Mouse (Mus musculus) forebrain, embryonic 12.5 days (tissue): ENCODE data around the gene Rnf152. TPM values are rescaled to one million over a fixed set of nuclear protein-coding genes. Genes with fewer than 3 reads are reported as not detected.

ENCODE experiments used
- ATAC-seq: fragments of 200-750 bp; cut with Nextera tagmentation; 2 replicates; pipeline ENCODE4 v1.8.0; 2017; ENCODE audit warnings: moderate TSS enrichment; ENCODE audit not compliant: low FRiP score
- H3K27ac ChIP-seq: fragments of 300-500 bp; sonication (generic); 2 replicates; pipeline ENCODE4 v1.5.1; 2016; ENCODE audit warnings: mild to moderate bottlenecking
- H3K27me3 ChIP-seq: fragments of 300-500 bp; sonication (generic); 2 replicates; pipeline ENCODE4 v1.6.1; 2016; ENCODE audit warnings: mild to moderate bottlenecking
- H3K36me3 ChIP-seq: fragments of 300-500 bp; sonication (generic); replicated peaks from 2 replicates; pipeline ENCODE4 v1.6.1; 2016; ENCODE audit warnings: mild to moderate bottlenecking
- H3K4me1 ChIP-seq: fragments of 300-500 bp; sonication (generic); 2 replicates; pipeline ENCODE4 v1.6.1; 2016
- H3K4me2 ChIP-seq: fragments of 300-500 bp; sonication (generic); 2 replicates; pipeline ENCODE4 v1.6.1; 2016; ENCODE audit warnings: mild to moderate bottlenecking, moderate library complexity
- H3K4me3 ChIP-seq: fragments of 300-500 bp; sonication (generic); replicated peaks from 2 replicates; pipeline ENCODE4 v1.5.1; 2016; ENCODE audit warnings: mild to moderate bottlenecking
- H3K9ac ChIP-seq: fragments of 300-500 bp; sonication (generic); 2 replicates; pipeline ENCODE4 v1.6.1; 2016; ENCODE audit warnings: mild to moderate bottlenecking
- H3K9me3 ChIP-seq: fragments of 300-500 bp; sonication (generic); 2 replicates; pipeline ENCODE4 v1.6.1; 2016
- WGBS: fragments of 180-500 bp; shearing (Covaris S2); methylation state at CpG from one replicate; pipeline ENCODE4 v1.1.7; 2016; 5-methylcytosine and 5-hydroxymethylcytosine counted together
- polyA plus RNA-seq: library from polyadenylated mRNA; unstranded; fragments of >200 nt; fragmentation: Nextera tagmentation; extraction: Ambion mirVana; gene quantifications from 2 replicates; pipeline ENCODE4 v1.2.1, GENCODE M21; 2016

The Rnf152 gene
- polyA plus RNA-seq, 1 experiment from 2014 or later, result 3.1 TPM

DNA sequence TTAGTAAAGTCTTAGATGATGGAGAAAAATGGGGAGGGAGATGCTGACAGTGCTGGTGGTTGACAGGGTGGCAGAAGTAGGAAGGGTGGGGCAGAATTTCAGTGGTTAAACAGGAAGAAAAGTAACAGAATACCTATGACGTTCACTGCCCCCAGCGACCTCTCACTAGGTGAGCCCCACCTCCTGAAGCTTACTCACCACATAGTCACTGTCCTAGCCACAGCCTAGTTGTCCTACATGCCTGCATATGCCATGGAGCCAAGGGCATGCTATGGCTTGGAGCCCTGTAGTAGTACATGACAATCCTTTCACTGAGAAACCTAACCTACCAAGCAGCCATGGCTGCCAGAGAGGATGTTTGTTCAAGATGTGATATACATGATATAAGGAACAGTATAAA is 64.7 kb downstream of the Rnf152 start:
- no peak for ATAC-seq
- 78% methylated on average over 2 of the region's 2 CpGs for WGBS
- H3K4me1 ChIP-seq, result no peaks in the 10 kb centered on the region

DNA sequence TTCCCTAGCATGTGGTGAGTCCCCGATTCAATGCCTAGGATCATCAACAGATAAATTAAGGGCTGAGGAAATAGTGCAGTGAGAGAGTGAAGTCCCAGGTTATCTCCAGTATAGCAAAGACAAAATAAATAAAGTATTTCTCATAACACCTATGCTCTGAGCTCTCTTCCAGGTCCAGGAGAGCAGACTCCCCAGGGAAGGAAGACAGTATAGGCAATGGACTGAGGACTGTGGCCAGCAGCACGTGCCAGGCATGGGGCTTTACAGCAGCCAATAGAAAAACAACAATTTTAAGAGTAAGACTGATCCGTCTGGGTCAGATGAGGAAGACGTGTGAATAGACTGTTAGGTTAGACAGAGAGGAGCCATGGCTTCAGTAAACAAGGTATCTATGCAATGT is 69.0 kb downstream of the Rnf152 start:
- Histone ChIP-seq H3K27me3 (no peaks in the 10 kb centered on the region), H3K4me1 (no peaks in the 10 kb centered on the region), H3K4me2 (no peak overlapping the region), H3K36me3 (no peaks in the 10 kb centered on the region), H3K9me3 (no peaks in the 10 kb centered on the region), H3K27ac (no peak overlapping the region), H3K9ac (no peak overlapping the region), H3K4me3 (no peak overlapping the region)
- WGBS, result 87% methylated on average over 4 of the region's 4 CpGs
- no peak for ATAC-seq

More for the DNA sequence above, 64.7 kb downstream of the Rnf152 start:
- H3K27me3 ChIP-seq, result no peaks in the 10 kb centered on the region
- H3K4me3 ChIP-seq, result no peak overlapping the region
- H3K27ac ChIP-seq, result no peak overlapping the region
- no peak overlapping the region for H3K4me2 ChIP-seq
- 0 out of 2 replicates have a peak, but pooled peaks cover 3% of the 10 kb centered on the region for H3K9me3 ChIP-seq
- no peak overlapping the region for H3K9ac ChIP-seq
- no peaks in the 10 kb centered on the region for H3K36me3 ChIP-seq

DNA sequence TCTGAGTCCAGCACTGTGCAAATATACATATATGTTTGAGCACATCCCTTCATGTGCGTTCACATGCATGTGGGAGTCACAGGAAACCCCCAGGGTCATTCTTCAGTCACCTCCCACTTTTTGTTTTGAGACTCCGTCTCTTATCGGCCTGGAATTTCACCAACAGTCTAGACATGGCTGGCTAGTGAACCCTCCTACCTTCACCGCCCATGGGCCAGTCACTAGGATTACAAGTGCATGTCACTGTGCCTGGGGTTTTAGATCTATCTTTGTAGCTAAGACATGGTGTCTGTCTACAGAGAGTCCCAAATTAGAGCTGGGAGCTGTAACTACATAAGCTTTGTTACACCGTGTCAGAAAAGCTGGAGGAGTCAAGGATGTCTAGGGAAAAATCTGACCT is 69.6 kb downstream of the Rnf152 start:
- ATAC-seq, result no peak
- Histone ChIP-seq H3K4me1 (no peaks in the 10 kb centered on the region), H3K27me3 (no peaks in the 10 kb centered on the region), H3K9me3 (no peaks in the 10 kb centered on the region), H3K4me2 (no peak overlapping the region), H3K9ac (no peak overlapping the region), H3K27ac (no peak overlapping the region), H3K4me3 (no peak overlapping the region), H3K36me3 (no peaks in the 10 kb centered on the region)
- 86% methylated on average over 5 of the region's 5 CpGs for WGBS

DNA sequence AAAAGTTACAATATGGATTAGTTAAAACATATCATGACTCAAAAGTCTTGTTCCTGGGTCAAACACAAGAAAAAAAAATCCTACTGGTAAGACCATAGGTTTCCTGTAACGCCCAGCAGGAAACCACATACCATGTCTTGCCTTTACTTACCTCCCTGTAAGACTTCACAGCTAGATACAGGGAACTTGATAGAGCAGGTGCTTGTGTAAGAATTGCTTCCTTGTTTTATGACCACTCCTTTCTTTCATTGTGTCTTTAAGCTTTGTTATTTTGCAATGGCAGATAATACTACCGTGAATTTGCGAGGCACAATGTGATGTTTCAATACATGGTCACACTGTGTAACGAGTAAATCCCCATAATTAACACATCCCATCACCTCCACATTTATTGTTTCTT is 71.5 kb downstream of the Rnf152 start:
- H3K9ac ChIP-seq, result no peak overlapping the region
- H3K4me1 ChIP-seq, result no peaks in the 10 kb centered on the region
- no peak overlapping the region for H3K4me2 ChIP-seq
- H3K9me3 ChIP-seq, result no peaks in the 10 kb centered on the region
- WGBS, result 81% methylated on average over 4 of the region's 4 CpGs
- no peak overlapping the region for H3K4me3 ChIP-seq
- no peak for ATAC-seq
- no peaks in the 10 kb centered on the region for H3K36me3 ChIP-seq
- H3K27me3 ChIP-seq, result no peaks in the 10 kb centered on the region
- no peak overlapping the region for H3K27ac ChIP-seq

DNA sequence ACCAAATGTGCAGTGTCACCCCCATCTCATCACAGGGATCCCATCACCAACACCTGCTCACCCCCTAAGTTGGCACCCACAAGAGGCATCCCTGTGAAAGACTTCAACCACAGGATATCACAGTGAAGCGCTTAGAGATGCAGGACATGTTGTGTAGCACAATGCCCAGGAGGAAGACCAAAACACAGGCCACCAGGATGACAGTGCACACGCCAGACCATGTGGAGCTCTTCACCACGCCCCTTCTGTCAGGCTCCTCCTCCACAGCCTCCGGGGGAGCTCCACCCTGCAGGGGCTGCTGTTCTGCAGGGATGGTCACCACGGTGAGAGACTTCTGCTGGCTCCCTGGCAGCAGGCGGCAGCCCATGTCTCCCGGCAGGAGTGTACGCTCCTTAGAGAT is 72.4 kb downstream of the Rnf152 start:
- H3K27me3 ChIP-seq, result no peaks in the 10 kb centered on the region
- no peak for ATAC-seq
- WGBS, result 74% methylated on average over 8 of the region's 8 CpGs

DNA sequence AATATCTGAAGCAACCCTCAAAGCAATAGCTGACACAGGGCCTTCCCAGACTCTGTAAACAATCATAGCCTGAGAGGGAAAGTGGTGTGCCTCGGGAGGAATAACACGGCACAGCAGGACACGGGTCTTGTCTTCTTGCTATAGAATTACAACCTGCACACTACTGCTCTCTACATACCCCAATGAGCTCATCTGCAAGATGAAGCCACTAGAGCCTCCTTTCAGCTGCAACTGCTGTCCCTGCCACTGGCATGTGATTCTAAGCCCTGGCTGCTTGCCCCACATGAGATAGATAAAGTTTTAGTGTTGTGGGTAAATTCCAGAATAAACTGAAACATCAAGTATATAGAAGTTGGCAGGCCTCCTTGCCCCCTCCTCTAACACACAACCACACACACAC is 75.2 kb downstream of the Rnf152 start:
- WGBS, result 80% methylated on average over 3 of the region's 3 CpGs
- H3K27ac ChIP-seq, result no peak overlapping the region
- H3K4me2 ChIP-seq, result no peak overlapping the region
- H3K4me1 ChIP-seq, result no peaks in the 10 kb centered on the region
- H3K9me3 ChIP-seq, result no peaks in the 10 kb centered on the region
- no peak for ATAC-seq
- no peaks in the 10 kb centered on the region for H3K36me3 ChIP-seq
- H3K4me3 ChIP-seq, result no peak overlapping the region
- H3K27me3 ChIP-seq, result no peaks in the 10 kb centered on the region
- H3K9ac ChIP-seq, result no peak overlapping the region

More for the DNA sequence above, 72.4 kb downstream of the Rnf152 start:
- Histone ChIP-seq H3K4me3 (no peak overlapping the region), H3K27ac (no peak overlapping the region), H3K9me3 (no peaks in the 10 kb centered on the region), H3K4me2 (no peak overlapping the region), H3K4me1 (no peaks in the 10 kb centered on the region), H3K9ac (no peak overlapping the region), H3K36me3 (no peaks in the 10 kb centered on the region)

DNA sequence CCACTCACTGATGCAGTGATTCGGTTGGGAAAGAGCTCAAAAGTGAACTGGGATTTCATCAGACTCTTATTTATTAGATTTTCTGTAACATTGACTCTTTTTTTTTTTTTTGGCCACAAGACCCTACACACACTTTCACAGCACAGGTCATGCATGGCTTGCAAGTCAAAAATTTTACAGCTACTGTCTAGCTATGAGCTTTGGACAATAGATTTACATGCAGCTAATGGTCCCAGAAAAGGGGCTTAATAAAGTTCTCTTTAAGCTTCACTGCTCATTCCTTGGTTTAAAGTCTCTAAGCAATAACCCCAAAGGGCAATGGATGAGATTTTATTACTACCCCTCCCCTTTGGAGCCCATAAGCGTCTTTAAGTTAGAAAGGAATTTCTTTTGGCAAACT is 76.3 kb downstream of the Rnf152 start:
- Histone ChIP-seq H3K4me1 (no peaks in the 10 kb centered on the region), H3K9ac (no peak overlapping the region), H3K36me3 (no peaks in the 10 kb centered on the region), H3K27ac (no peak overlapping the region), H3K27me3 (no peaks in the 10 kb centered on the region), H3K4me3 (no peak overlapping the region), H3K9me3 (no peaks in the 10 kb centered on the region), H3K4me2 (no peak overlapping the region)
- ATAC-seq, result no peak
- WGBS, result 76% methylated on average over 2 of the region's 2 CpGs

DNA sequence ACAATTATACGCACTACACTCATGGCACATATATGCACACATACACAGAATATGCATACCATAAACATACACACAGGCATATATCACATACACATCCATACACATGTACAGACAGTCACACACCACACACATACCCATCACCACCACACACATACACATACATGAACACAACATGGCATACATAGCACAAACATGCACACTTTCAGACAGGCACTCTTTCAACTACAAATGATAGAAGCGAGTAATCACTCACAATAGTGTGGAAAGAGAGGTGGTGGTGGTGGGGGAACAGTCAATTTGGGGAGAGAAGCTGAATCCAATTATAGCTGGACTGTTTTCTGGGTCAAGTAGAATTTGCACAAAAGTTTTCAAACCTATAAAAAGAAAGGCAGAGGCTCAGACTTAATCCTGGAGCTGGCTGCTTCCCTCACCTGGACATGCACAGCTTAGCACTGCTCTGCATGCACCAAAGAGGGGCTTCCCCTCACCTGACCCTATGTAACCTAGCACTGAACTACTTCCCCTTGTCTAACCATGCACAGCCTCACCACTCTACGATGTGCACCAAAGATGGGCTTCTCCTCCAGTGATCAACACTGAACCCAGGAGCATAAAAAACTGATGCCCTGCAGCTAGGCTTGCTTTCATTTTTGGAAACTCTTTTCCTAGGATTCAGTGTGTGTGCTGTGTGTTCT is 81.9 kb downstream of the Rnf152 start:
- 90% methylated on average over 3 of the region's 3 CpGs for WGBS

DNA sequence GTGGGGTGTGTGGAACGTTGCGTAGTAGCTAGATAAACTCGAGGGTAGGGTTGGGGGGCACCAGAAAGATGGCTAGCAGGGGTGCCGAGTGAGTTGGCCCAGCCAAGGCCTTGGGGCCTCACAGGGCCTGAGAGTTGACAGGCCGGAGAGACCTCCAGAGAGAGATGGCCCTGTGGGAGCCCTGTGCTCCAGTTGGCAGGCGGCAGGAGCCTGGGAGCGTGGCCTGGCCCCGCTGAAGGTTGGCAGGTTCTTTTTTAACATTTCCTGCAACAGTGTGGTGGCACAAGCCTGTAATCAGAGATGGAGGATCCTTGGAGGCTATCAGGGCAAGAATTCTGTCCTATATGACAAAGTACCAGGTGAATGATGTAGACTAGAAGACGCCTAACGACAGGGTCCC is 85.4 kb downstream of the Rnf152 start:
- Histone ChIP-seq H3K27me3 (no peaks in the 10 kb centered on the region), H3K9ac (no peak overlapping the region), H3K4me1 (no peaks in the 10 kb centered on the region), H3K9me3 (no peaks in the 10 kb centered on the region), H3K27ac (no peak overlapping the region), H3K36me3 (no peaks in the 10 kb centered on the region), H3K4me2 (no peak overlapping the region), H3K4me3 (no peak overlapping the region)
- no peak for ATAC-seq
- 90% methylated on average over 10 of the region's 10 CpGs for WGBS

More for the DNA sequence above, 81.9 kb downstream of the Rnf152 start:
- Histone ChIP-seq H3K27me3 (no peaks in the 10 kb centered on the region), H3K9me3 (no peaks in the 10 kb centered on the region), H3K4me3 (no peak overlapping the region), H3K9ac (no peak overlapping the region), H3K4me1 (no peaks in the 10 kb centered on the region), H3K4me2 (no peak overlapping the region), H3K27ac (no peak overlapping the region), H3K36me3 (no peaks in the 10 kb centered on the region)
- no peak for ATAC-seq

DNA sequence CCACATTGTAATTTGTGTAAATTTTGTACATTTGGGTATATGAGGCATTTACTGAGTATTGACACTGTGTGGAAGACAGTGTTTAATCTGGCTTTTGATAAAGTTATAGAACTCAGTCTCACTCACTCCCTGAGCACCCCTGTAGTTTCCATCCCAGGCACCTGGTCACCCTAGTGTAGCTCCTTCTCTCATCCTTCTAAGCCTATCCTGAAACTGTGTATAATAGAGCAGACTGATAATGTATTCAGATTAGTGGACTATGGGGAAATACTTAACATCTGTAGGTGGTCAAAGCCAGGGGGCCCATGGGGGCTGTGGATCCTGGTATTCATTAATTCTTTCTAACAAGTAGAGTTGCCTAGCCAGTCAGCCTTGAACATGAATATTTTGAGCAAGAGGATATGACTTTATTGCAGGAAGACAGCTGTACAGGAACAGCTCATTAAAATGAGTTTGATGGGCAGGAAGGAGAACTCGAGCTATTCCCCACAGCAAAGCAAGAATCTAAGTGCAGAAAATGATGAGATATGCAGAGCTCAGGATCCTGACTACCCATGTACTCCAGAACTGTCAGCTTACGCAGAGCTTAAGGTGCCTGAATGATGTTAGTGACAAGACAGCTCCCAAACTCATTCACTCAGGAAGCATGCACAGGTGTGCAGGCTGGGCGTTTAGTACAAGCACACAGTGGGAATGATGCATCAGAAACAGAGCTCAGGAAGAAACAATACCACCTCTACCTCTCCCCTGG is 93.1 kb downstream of the Rnf152 start:
- H3K4me3 ChIP-seq, result no peak overlapping the region
- H3K36me3 ChIP-seq, result no peaks in the 10 kb centered on the region
- H3K4me1 ChIP-seq, result no peaks in the 10 kb centered on the region
- no peaks in the 10 kb centered on the region for H3K27me3 ChIP-seq
- WGBS, result 83% methylated on average over 3 of the region's 3 CpGs
- no peak overlapping the region for H3K9ac ChIP-seq
- no peak for ATAC-seq
- no peaks in the 10 kb centered on the region for H3K9me3 ChIP-seq
- no peak overlapping the region for H3K27ac ChIP-seq
- no peak overlapping the region for H3K4me2 ChIP-seq

DNA sequence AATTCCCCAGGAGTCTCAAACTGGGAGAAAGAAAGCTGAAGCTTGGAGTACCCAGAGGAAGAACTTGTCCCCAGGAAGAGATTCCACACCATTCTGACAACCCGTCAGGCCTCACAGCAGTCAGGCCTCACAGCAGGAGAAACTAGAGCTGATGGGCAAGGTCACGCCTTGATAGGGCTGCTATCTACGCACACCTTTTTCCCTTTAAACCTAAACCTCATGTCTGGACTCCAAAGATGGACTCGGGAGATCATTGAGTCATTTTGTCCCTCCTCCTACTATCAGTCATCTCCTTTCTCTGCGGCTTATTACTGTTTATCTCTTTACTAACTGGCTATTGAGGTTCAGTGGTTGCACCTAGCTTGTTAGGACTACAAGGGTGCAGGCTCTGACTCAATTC is 96.3 kb downstream of the Rnf152 start:
- no peak for ATAC-seq
- H3K9me3 ChIP-seq, result no peaks in the 10 kb centered on the region
- H3K9ac ChIP-seq, result no peak overlapping the region

DNA sequence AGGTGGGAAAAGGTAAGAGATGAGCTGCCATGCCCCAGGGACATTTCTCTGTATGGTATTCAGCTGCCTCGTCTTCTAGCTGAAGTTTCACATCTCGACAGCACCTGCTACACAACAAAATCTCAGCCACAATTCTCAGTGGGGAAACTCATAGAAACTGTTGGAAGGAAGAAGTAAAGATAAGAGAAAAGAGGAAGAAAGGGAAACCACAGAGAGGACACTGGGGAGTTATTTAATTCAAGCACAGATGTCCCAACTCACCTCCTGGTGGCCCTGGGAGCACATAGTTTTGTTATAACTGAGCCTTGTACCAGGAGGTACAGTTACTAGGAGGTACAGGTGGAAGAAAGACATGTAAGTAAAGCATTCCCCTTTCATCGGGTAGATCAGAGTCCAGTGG is 99.3 kb downstream of the Rnf152 start:
- Histone ChIP-seq H3K27me3 (no peaks in the 10 kb centered on the region), H3K4me2 (no peak overlapping the region), H3K9me3 (no peaks in the 10 kb centered on the region), H3K4me1 (no peaks in the 10 kb centered on the region), H3K27ac (no peak overlapping the region), H3K9ac (no peak overlapping the region), H3K4me3 (no peak overlapping the region), H3K36me3 (no peaks in the 10 kb centered on the region)
- no peak for ATAC-seq
- 87% methylated on average over 3 of the region's 3 CpGs for WGBS

More for the DNA sequence above, 96.3 kb downstream of the Rnf152 start:
- no peaks in the 10 kb centered on the region for H3K36me3 ChIP-seq
- no peak overlapping the region for H3K4me2 ChIP-seq
- WGBS, result 89% methylated on average over 5 of the region's 5 CpGs
- no peak overlapping the region for H3K4me3 ChIP-seq
- no peaks in the 10 kb centered on the region for H3K27me3 ChIP-seq
- no peaks in the 10 kb centered on the region for H3K4me1 ChIP-seq
- no peak overlapping the region for H3K27ac ChIP-seq

DNA sequence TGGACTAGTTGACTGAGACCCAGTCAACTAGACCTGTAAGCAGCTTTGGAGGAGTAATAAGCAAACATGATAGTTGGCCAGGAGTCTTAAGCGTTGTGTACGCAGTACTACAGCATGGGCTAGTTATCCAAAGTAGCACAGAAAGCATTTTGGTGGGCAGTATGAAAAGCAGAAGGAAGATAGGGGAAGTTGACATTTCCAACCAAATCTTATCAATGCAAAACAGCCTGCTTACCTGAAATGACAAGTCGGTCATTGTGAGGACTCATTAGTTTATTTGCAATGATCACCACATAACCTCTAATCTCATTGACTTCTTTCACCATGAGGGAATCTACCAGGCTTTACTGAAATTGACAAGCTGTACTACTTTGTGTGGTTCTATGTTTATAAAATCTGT is 107.3 kb downstream of the Rnf152 start:
- Histone ChIP-seq H3K9ac (no peak overlapping the region), H3K27ac (no peak overlapping the region), H3K4me3 (no peak overlapping the region), H3K9me3 (0 out of 2 replicates have a peak, but pooled peaks cover 4% of the 10 kb centered on the region), H3K36me3 (no peaks in the 10 kb centered on the region), H3K4me1 (peaks cover 13% of the 10 kb centered on the region), H3K4me2 (no peak overlapping the region), H3K27me3 (no peaks in the 10 kb centered on the region)
- ATAC-seq, result no peak
- WGBS, result 91% methylated on average over 3 of the region's 3 CpGs
